ENCODE assay signal across 14 mouse cellular contexts in genomic region chr2:103746096-103746495, GRCm38 (mm10).
"Had no signal": no experiment of that assay in that cellular context is flagged by ENCODE, and none has a peak within 500 bp of the region (broad histone marks: within the 10 kb centered on the region; RNA-seq: fewer than 3 reads in every experiment).

No protein-coding gene starts in this region.

- H3K4me3 ChIP-seq: intestine, embryonic 15.5 days; liver, embryonic 13.5 days; neural tube, embryonic 12.5 days; neural tube, embryonic 15.5 days had no signal

- H3K9me3 ChIP-seq: intestine, embryonic 15.5 days; liver, embryonic 13.5 days; neural tube, embryonic 12.5 days; neural tube, embryonic 15.5 days had no signal

- H3K27ac ChIP-seq: kidney, postnatal 0 days; liver, embryonic 13.5 days; neural tube, embryonic 12.5 days; neural tube, embryonic 15.5 days; stomach, postnatal 0 days had no signal

- H3K4me1 ChIP-seq: intestine, embryonic 15.5 days; neural tube, embryonic 12.5 days; neural tube, embryonic 15.5 days had no signal

- H3K4me2 ChIP-seq: intestine, embryonic 15.5 days; liver, embryonic 13.5 days; midbrain, embryonic 11.5 days; neural tube, embryonic 12.5 days; neural tube, embryonic 15.5 days had no signal

- H3K9ac ChIP-seq: intestine, embryonic 15.5 days; liver, embryonic 13.5 days; neural tube, embryonic 12.5 days; neural tube, embryonic 15.5 days had no signal

- H3K27me3 ChIP-seq: intestine, embryonic 15.5 days; liver, embryonic 13.5 days; neural tube, embryonic 12.5 days; neural tube, embryonic 15.5 days had no signal

- ATAC-seq: intestine, embryonic 15.5 days had no signal

- DNase-seq: liver, embryonic 13.5 days; lung, adult 2 months; lung, postnatal 14 days; lung, postnatal 4 days; midbrain, embryonic 14.5 days; retina, postnatal 1 day; thymus, adult 18-20 months; thymus, postnatal 36 days had no signal
